Mouse (Mus musculus): ENCODE results near the gene Zcwpw1. TPM values are rescaled to one million over a fixed set of nuclear protein-coding genes. Genes with fewer than 3 reads are reported as not detected.
A peak's percentile ranks its signal among the peaks of the same experiment; 100 is the strongest.

Zcwpw1 gene
- total RNA-seq, 2 experiments from 2014 or later = 4.4 to 7.4 TPM

- intact Hi-C loops (cut with DNase I) = no loop called here
- no peak for DNase-seq (ENCODE audit: low spot score in 2 of 2)
Measured at GRCm38 (mm10) chr5:137779053-137779933, 8.3 kb upstream of the Zcwpw1 start.

GRCm38 (mm10) chr5:137781661-137782060 lies 5.9 kb upstream of the Zcwpw1 start:
- intact Hi-C loops (cut with DNase I) = loop anchor here (10.0 kb wide), 1 partner anchor 333 kb away; the partner anchor contains the start of gene Zscan21

GRCm38 (mm10) chr5:137782776-137783522 lies 4.6 kb upstream of the Zcwpw1 start:
- DNase-seq (ENCODE audit: low spot score in 2 of 2) = no peak
- intact Hi-C loops (cut with DNase I) = loop anchor here (10.0 kb wide), 1 partner anchor 332 kb away; the partner anchor contains the start of gene Zscan21

More at GRCm38 (mm10) chr5:137781661-137782060, 5.9 kb upstream of the Zcwpw1 start:
- no peak for DNase-seq (ENCODE audit: low spot score in 2 of 2)

DNA sequence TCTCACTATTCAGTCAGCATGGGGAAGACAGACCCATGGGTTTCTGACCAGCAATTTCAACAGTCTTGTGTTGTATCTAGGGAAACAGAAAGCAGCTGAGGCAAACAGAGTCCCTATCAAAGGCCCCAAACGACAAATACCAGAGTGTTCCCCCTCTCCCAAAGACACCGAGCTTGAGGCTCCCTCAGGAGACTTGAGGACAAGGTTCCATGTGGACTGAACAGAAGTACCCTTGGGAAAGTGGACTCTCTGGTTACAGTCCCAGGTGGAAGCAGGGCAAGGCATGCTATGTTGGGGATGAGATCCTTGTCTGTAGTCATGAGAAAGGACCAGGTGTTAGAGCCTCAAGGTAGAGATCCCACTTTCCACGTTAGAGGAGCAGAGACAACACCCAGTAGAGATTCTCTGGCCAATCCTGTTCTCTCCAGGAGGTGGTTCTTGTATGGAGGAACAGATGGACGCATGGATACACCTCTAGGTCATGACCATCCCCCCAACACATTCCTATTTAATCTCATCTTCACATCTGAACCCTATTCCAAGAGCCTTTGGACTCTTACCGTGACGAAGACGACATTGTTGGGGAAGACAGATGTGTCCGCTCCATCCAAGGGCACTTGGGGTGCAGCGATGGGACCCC lies 3.6 kb upstream of the Zcwpw1 start:
- intact Hi-C loops (cut with DNase I) = loop anchor here (10.0 kb wide), 1 partner anchor 331 kb away; the partner anchor contains the start of gene Zscan21

GRCm38 (mm10) chr5:137784546-137784945 lies 3.1 kb upstream of the Zcwpw1 start:
- intact Hi-C loops (cut with DNase I) = loop anchor here (10.0 kb wide), 1 partner anchor 330 kb away; the partner anchor contains the start of gene Zscan21
- no peak for DNase-seq (ENCODE audit: low spot score in 2 of 2)

More for the DNA sequence above, 3.6 kb upstream of the Zcwpw1 start:
- no peak for DNase-seq (ENCODE audit: low spot score in 2 of 2)

DNA sequence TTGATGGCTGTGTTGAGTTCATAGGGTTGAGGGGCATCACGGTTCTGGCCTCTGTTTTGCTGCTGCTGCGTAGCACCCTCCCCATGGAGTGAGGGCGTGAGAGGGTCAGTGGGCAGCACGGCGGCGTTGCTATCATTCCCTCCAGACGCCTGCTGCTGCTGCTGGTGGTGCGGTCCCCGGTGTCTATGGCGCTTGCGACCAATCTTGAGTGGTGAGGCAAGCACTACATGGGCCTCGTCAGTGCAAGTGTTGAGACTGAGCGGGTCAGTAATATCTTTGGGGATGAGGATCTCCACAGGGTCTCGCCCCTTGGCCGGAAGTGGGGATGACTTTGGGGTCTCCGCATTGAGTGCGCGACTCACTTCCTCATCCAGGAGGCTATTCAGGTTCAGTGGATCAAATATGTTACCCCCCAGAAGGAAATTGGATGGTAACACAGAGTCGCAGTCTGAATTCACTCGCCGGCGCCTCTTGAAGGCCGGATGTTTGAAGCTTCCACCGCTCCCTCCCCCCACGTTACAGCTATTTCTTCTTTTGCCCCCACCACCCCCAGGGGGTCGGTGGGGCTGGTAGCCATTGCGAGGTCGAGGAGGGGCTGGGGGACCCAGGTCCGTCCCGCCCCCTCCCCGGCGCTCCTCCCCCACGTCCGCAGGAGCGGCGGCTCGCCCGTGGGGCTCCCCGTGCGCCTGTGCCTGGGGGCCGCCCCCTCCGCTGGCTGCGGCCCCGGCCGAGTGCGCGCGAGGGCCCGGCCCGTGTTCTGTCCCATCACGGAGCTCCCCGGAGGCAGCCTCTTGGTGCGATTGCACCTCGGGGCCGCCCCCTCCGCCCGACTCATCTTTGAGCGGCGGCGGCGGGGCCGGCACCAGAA lies 2.2 kb upstream of the Zcwpw1 start:
- intact Hi-C loops (cut with DNase I) = loop anchor here (5.0 to 10.0 kb wide), 2 partner anchors 329 to 372 kb away; partner anchors contain the start of genes Zfp113 and Zscan21

GRCm38 (mm10) chr5:137786109-137786942 lies 1.3 kb upstream of the Zcwpw1 start:
- peak; percentile 100 for DNase-seq (ENCODE audit: low spot score in 2 of 2)
- intact Hi-C loops (cut with DNase I) = loop anchor here (5.0 to 10.0 kb wide), 2 partner anchors 328 to 371 kb away; partner anchors contain the start of genes Zfp113 and Zscan21

More for the DNA sequence above, 2.2 kb upstream of the Zcwpw1 start:
- DNase-seq (ENCODE audit: low spot score in 2 of 2) = peak; percentile 26 to 64

DNA sequence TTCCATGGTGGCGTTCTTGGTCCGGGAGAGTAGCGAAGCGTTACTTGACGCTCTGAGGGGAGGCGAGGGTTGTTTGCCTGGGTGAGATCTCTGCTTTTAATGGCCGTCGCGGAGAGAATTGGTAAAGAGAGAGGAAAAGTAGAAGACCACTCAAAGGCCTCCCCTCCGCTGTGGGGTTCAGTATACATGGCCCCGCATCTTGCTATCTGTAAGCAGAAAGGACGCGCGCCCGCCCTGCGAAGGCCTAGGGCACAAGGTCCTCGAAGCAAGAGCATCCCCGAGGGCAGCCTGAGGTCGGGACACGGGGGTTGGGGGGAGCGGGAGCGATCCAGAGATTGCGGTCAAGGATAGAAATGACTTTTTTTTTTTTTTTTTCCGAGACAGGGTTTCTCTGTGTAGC lies 573 bp downstream of the Zcwpw1 start:
- intact Hi-C loops (cut with DNase I) = loop anchor here (5.0 to 10.0 kb wide), 2 partner anchors 327 to 369 kb away; partner anchors contain the start of genes Zfp113 and Zscan21
- peak in 1 of 2 experiments; percentile 19 for DNase-seq (ENCODE audit: low spot score in 2 of 2)

- DNase-seq (ENCODE audit: low spot score in 2 of 2) = no peak
- intact Hi-C loops (cut with DNase I) = loop anchor here (5.0 to 10.0 kb wide), 2 partner anchors 326 to 368 kb away; partner anchors contain the start of genes Zfp113 and Zscan21
Measured at GRCm38 (mm10) chr5:137788946-137789531, 1.4 kb downstream of the Zcwpw1 start.

DNA sequence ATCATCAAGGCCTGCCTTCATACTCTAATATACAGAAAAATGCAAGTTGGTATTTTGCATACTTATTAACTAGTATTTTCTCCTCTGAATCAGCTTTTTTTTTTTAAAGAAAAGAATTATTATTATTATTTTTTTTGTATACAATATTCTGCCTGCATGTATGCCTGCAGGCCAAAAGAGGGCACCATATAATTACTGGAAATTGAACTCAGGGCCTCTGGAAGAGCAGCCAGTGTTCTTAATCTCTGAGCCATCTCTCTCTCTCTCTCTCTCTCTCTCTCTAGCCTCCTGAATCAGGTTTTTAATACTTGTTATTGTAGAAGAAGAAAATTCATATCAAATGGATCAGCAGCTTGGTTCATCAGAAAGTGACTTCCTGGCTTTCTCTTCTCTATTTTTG lies 4.0 kb downstream of the Zcwpw1 start:
- intact Hi-C loops (cut with DNase I) = loop anchor here (10.0 kb wide), 1 partner anchor 163 kb away; no protein-coding TSS in a partner anchor
- DNase-seq (ENCODE audit: low spot score in 2 of 2) = no peak

- intact Hi-C loops (cut with DNase I) = loop anchor here (5.0 to 10.0 kb wide), 2 partner anchors 81 to 158 kb away; no protein-coding TSS in a partner anchor
- DNase-seq (ENCODE audit: low spot score in 2 of 2) = no peak
Measured at GRCm38 (mm10) chr5:137796606-137797005, 9.0 kb downstream of the Zcwpw1 start.

DNA sequence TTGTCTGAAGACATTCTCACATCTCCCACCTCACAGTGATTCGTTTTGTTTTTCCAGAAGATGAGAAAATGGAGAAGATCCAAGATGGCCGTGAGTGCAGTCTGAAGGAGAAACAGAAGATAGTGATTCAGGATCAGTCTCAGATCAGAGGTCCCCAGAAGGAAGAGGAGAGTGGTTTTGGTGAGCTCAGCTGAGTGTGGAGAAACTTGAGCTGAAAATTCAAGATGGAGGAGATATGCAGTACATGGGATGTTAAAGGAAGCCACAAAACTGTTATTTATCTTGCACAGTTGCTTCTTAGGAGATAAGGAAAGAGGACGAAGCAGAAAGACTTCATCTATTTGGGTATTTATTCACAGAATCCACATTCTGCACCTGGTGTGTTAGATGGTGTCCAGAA lies 13.3 kb downstream of the Zcwpw1 start:
- intact Hi-C loops (cut with DNase I) = no loop called here
- DNase-seq (ENCODE audit: low spot score in 2 of 2) = no peak

GRCm38 (mm10) chr5:137806158-137806557 lies 18.6 kb downstream of the Zcwpw1 start:
- DNase-seq (ENCODE audit: low spot score in 2 of 2) = no peak
- intact Hi-C loops (cut with DNase I) = no loop called here

GRCm38 (mm10) chr5:137808316-137808715 lies 20.7 kb downstream of the Zcwpw1 start:
- no peak for DNase-seq (ENCODE audit: low spot score in 2 of 2)

DNA sequence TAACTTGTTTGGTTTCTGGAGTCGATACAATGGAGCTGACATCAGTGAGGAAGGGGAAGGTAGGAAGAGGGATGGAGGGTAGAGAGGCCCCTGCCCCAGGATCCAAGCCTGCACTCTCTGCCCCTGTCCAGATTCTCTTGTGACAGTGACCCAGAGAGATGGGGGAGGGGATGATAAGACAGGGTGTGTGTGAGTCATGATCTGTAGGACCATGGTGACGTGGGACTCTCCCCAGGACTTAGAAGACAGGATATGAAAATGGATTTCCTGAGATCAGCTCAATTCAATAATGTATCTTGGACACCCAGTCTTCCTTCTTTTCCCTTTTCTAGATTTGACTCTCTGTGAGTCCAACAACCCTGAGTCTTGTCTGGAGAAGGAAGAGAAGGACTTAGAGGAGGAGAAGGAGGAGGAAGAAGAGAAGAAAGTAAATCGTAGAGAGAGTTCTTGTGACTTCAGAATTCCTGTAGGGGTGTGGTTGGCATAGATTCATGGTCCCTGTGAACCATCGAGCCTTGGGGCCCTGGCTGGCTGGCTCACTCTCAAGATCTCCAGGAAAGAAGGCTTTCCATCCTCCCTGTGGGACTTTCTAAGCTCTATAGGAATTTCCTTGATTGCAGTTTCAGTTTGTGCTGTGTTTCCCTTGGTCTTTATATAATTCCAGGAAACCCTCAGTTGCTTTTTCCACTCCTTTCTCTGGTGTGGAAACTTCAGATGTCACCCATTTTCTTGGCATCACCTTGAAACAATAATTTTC lies 30.0 kb downstream of the Zcwpw1 start:
- no peak for DNase-seq (ENCODE audit: low spot score in 2 of 2)
- intact Hi-C loops (cut with DNase I) = no loop called here

More at GRCm38 (mm10) chr5:137808316-137808715, 20.7 kb downstream of the Zcwpw1 start:
- intact Hi-C loops (cut with DNase I) = no loop called here

DNA sequence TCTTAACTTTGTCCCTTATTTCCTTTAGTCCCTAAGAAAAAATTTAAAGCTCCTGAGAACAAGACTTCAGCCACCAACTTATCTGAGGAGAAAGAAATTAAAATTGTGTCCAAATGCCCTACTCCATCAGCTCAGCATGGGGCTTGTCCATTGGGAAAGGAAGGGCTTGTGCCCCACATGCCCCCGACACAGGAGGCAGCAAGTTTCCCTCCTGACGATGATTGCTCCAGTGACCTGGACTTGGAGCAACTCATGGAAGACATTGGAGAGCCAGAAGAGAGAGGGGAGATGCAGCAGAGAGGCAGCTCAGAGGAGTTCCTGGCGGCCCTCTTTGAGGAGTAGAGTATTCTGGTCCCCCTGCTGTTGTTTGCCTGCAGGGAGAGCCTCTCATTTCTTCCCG lies 34.5 kb downstream of the Zcwpw1 start:
- intact Hi-C loops (cut with DNase I) = no loop called here
- no peak for DNase-seq (ENCODE audit: low spot score in 2 of 2)
